8 mouse cellular contexts compared by ENCODE assay signal in genomic region chrX:74022795-74023187, GRCm38 (mm10). TPM values are rescaled to one million over a fixed set of nuclear protein-coding genes. Genes with fewer than 3 reads are reported as not detected.
DNase-seq lines count a peak whose midpoint lies in the region; ATAC-seq and TF ChIP-seq lines count a peak whose summit lies in the region.

No protein-coding gene starts in this region.

- peak overlapping the region; percentile 69 for H3K4me2 ChIP-seq in heart, embryonic 13.5 days
- H3K4me2 ChIP-seq in midbrain, embryonic 12.5 days (replicated peaks) = peak overlapping the region; percentile 60

- TF ChIP-seq EP300 in MEL (IDR thresholded peaks at IDR 0.05; ENCODE audit: low read depth in 1 of 2, low read length in 2 of 2) = no peak

- no peaks in the 10 kb centered on the region for H3K9me3 ChIP-seq in heart, embryonic 13.5 days
- H3K9me3 ChIP-seq in MEL (replicated peaks; ENCODE audit: insufficient read depth, low read length) = no peaks in the 10 kb centered on the region
- H3K9me3 ChIP-seq in hindbrain, embryonic 10.5 days = no peaks in the 10 kb centered on the region
- H3K9me3 ChIP-seq in midbrain, embryonic 12.5 days = no peaks in the 10 kb centered on the region

- TF ChIP-seq POLR2A in MEL (IDR thresholded peaks at IDR 0.05; ENCODE audit: control insufficient read depth in 1 of 2, insufficient read depth in 1 of 2, low read depth in 1 of 2, low read length in 2 of 2, poor library complexity in 1 of 2) = no peak

- peak overlapping the region; percentile 84 for H3K27ac ChIP-seq in heart, embryonic 13.5 days (replicated peaks)
- peak overlapping the region; percentile 7; the same call in 1 of the 2 replicates for H3K27ac ChIP-seq in MEL (ENCODE audit: control insufficient read depth, low read depth, low read length)
- peak overlapping the region; percentile 94 for H3K27ac ChIP-seq in hindbrain, embryonic 10.5 days
- peak overlapping the region; percentile 78; the same call in 1 of the 2 replicates for H3K27ac ChIP-seq in midbrain, embryonic 12.5 days (replicated peaks)

- intact Hi-C loops in left cerebral cortex, postnatal 4 days (cut with DNase I) = loop anchor here (5.0 kb wide), 1 partner anchor 50 kb away; no protein-coding TSS in a partner anchor

- WGBS in heart, embryonic 13.5 days = 16% methylated on average over 6 of the region's 6 CpGs
- WGBS in hindbrain, embryonic 10.5 days = 33% methylated on average over 6 of the region's 6 CpGs
- 40% methylated on average over 6 of the region's 6 CpGs for WGBS in midbrain, embryonic 12.5 days

- H3K9ac ChIP-seq in heart, embryonic 13.5 days = peak overlapping the region; percentile 92
- peak overlapping the region; percentile 100 for H3K9ac ChIP-seq in MEL (ENCODE audit: control insufficient read depth, low read depth, low read length, poor library complexity, severe bottlenecking)
- H3K9ac ChIP-seq in midbrain, embryonic 12.5 days (replicated peaks) = peak overlapping the region; percentile 78

- H3K27me3 ChIP-seq in heart, embryonic 13.5 days (replicated peaks) = peaks cover 4% of the 10 kb centered on the region; the same call in 1 of the 2 replicates
- H3K27me3 ChIP-seq in MEL (ENCODE audit: control insufficient read depth in 1 of 2, insufficient read depth in 2 of 2, low read length in 2 of 2) = no peaks in the 10 kb centered on the region
- H3K27me3 ChIP-seq in hindbrain, embryonic 10.5 days (ENCODE audit: insufficient read depth, poor library complexity, severe bottlenecking) = peaks cover 8% of the 10 kb centered on the region; the same call in 1 of the 2 replicates
- H3K27me3 ChIP-seq in midbrain, embryonic 12.5 days = no peaks in the 10 kb centered on the region

- H3K79me2 ChIP-seq in MEL (ENCODE audit: control insufficient read depth, insufficient read depth, low read length, poor library complexity) = peaks cover 13% of the 10 kb centered on the region

- H3K36me3 ChIP-seq in heart, embryonic 13.5 days = peaks cover 37% of the 10 kb centered on the region
- H3K36me3 ChIP-seq in MEL (ENCODE audit: control insufficient read depth in 1 of 2, insufficient read depth in 2 of 2, low read length in 2 of 2) = peaks cover 0 to 8% of the 10 kb centered on the region in 2 experiments; a peak in 3 of 4 replicates
- peaks cover 43% of the 10 kb centered on the region for H3K36me3 ChIP-seq in hindbrain, embryonic 10.5 days
- H3K36me3 ChIP-seq in midbrain, embryonic 12.5 days = peaks cover 3% of the 10 kb centered on the region; the same call in 1 of the 2 replicates

- peak overlapping the region; percentile 73 for H3K4me3 ChIP-seq in heart, embryonic 13.5 days
- peak overlapping the region; percentile 66 to 99 for H3K4me3 ChIP-seq in MEL (ENCODE audit: control insufficient read depth in 1 of 2, insufficient read depth in 1 of 2, low read depth in 2 of 2, low read length in 2 of 2)
- H3K4me3 ChIP-seq in hindbrain, embryonic 10.5 days = peak overlapping the region; percentile 64
- peak overlapping the region; percentile 55 for H3K4me3 ChIP-seq in midbrain, embryonic 12.5 days

- DNase-seq in heart, adult 8-10 months (ENCODE audit: low spot score) = no peak
- DNase-seq in MEL (ENCODE audit: low read depth, low spot score) = no peak
- peak; percentile 4 for DNase-seq in hindbrain, embryonic 10.5 days (ENCODE audit: low spot score)
- DNase-seq in left cerebral cortex, postnatal 4 days = no peak
- DNase-seq in ovary, postnatal 10 days (ENCODE audit: low spot score) = no peak

- peaks cover 13% of the 10 kb centered on the region for H3K4me1 ChIP-seq in heart, embryonic 13.5 days
- peaks cover 0 to 3% of the 10 kb centered on the region in 2 experiments; a peak in 2 of 4 replicates for H3K4me1 ChIP-seq in MEL (ENCODE audit: control insufficient read depth in 1 of 2, insufficient read depth in 2 of 2, low read length in 2 of 2)
- H3K4me1 ChIP-seq in hindbrain, embryonic 10.5 days (replicated peaks) = peaks cover 14% of the 10 kb centered on the region; the same call in 1 of the 2 replicates
- peaks cover 9% of the 10 kb centered on the region for H3K4me1 ChIP-seq in midbrain, embryonic 12.5 days

- no peak for TF ChIP-seq CTCF in MEL (IDR thresholded peaks at IDR 0.05 in 2 of 3, conservative IDR thresholded peaks at IDR 0.05 in 1 of 3; ENCODE audit: control insufficient read depth in 1 of 3, insufficient read depth in 1 of 3, low read depth in 2 of 3, low read length in 3 of 3, poor library complexity in 1 of 3, severe bottlenecking in 1 of 3)

- TF ChIP-seq RAD21 in MEL (IDR thresholded peaks at IDR 0.05; ENCODE audit: low read depth, low read length) = no peak

- no peak for ATAC-seq in heart, embryonic 13.5 days (ENCODE audit: extremely low read depth, insufficient number of reproducible peaks, low FRiP score, low TSS enrichment)
- no peak for ATAC-seq in midbrain, embryonic 12.5 days (ENCODE audit: low FRiP score, low read depth)
- ATAC-seq in inflammation-experienced regulatory T-cells, adult 6 months = no peak

TF ChIP-seq in MEL, 35 proteins besides CTCF, POLR2A, EP300 and RAD21:
- no peak for TF ChIP-seq HCFC1 (IDR thresholded peaks at IDR 0.05; ENCODE audit: low read depth, low read length)
- TF ChIP-seq E2F4 (IDR thresholded peaks at IDR 0.05; ENCODE audit: borderline replicate concordance, low read depth, low read length) = no peak
- no peak for TF ChIP-seq CHD1 (IDR thresholded peaks at IDR 0.05; ENCODE audit: low read depth, low read length)
- no peak for TF ChIP-seq USF2 (IDR thresholded peaks at IDR 0.05; ENCODE audit: borderline replicate concordance in 1 of 2, insufficient read depth in 1 of 2, low read depth in 1 of 2, low read length in 2 of 2)
- TF ChIP-seq KAT2A (conservative IDR thresholded peaks at IDR 0.05; ENCODE audit: low read depth, low read length) = no peak
- no peak for TF ChIP-seq ETS1 (IDR thresholded peaks at IDR 0.05; ENCODE audit: low read depth, low read length)
- no peak for TF ChIP-seq TCF12 (IDR thresholded peaks at IDR 0.05; ENCODE audit: low read depth, low read length)
- no peak for TF ChIP-seq NELFE (IDR thresholded peaks at IDR 0.05; ENCODE audit: low read depth, low read length)
- no peak for TF ChIP-seq MAFK (IDR thresholded peaks at IDR 0.05; ENCODE audit: borderline replicate concordance, low read depth, low read length)
- TF ChIP-seq UBTF (IDR thresholded peaks at IDR 0.05; ENCODE audit: borderline replicate concordance, insufficient read depth, low read depth, low read length) = no peak

RNA-seq across cellular contexts. Expression of gene Irak1, which starts 0.9 kb away (rescaled TPM):
- 45.2 and 50.3 TPM in 2 replicates for polyA plus RNA-seq in heart, embryonic 13.5 days (2015; fragmentation: Nextera tagmentation; extraction: Ambion mirVana)
- total RNA-seq in heart, adult 8-10 months (2022) = 10 to 100 TPM; 56.3 to 66.4 (median 60.9) TPM
- 30.1 and 33.7 TPM in 2 replicates for total RNA-seq in MEL (2012; rRNA removed)
- 100 to 1,000 TPM in 1 of 2 experiments, not detected in 1; 106 TPM for polyA plus RNA-seq in MEL (2012; ENCODE audit: insufficient read depth in 1 of 2, insufficient read length in 2 of 2, low read depth in 1 of 2, low replicate concordance in 2 of 2, missing spikeins in 1 of 2)
- polyA plus RNA-seq in hindbrain, embryonic 10.5 days (2016; fragmentation: Nextera tagmentation; extraction: Ambion mirVana) = 53.3 and 60.6 TPM in 2 replicates
- 56.9 and 59.7 TPM in 2 replicates for polyA plus RNA-seq in midbrain, embryonic 12.5 days (2016; fragmentation: Nextera tagmentation; extraction: Ambion mirVana)
- polyA plus RNA-seq in inflammation-experienced regulatory T-cells, adult 6 months (2017; shearing (Covaris generic)) = 10 to 100 TPM; 21.3 to 32.3 (median 27.2) TPM
- 10 to 100 TPM; 45.2 to 50.7 TPM for total RNA-seq in left cerebral cortex, postnatal 4 days (2021)

RNA-seq across cellular contexts. Expression of gene Hcfc1, which starts 56.6 kb away (rescaled TPM):
- 31.7 and 34.3 TPM in 2 replicates for polyA plus RNA-seq in heart, embryonic 13.5 days (2015; fragmentation: Nextera tagmentation; extraction: Ambion mirVana)
- total RNA-seq in heart, adult 8-10 months (2022) = 10 to 100 TPM; 36.7 to 39.7 (median 39.7) TPM
- 53.6 and 60.0 TPM in 2 replicates for total RNA-seq in MEL (2012; rRNA removed)
- polyA plus RNA-seq in MEL (2012; ENCODE audit: insufficient read depth in 1 of 2, insufficient read length in 2 of 2, low read depth in 1 of 2, low replicate concordance in 2 of 2, missing spikeins in 1 of 2) = 100 to 1,000 TPM in 1 of 2 experiments, 10 to 100 TPM in 1; 40.8 to 146 TPM
- polyA plus RNA-seq in hindbrain, embryonic 10.5 days (2016; fragmentation: Nextera tagmentation; extraction: Ambion mirVana) = 77.2 and 77.7 TPM in 2 replicates
- 81.9 and 88.5 TPM in 2 replicates for polyA plus RNA-seq in midbrain, embryonic 12.5 days (2016; fragmentation: Nextera tagmentation; extraction: Ambion mirVana)
- 10 to 100 TPM; 35.4 to 39.1 (median 37.1) TPM for polyA plus RNA-seq in inflammation-experienced regulatory T-cells, adult 6 months (2017; shearing (Covaris generic))
- 10 to 100 TPM; 89.1 to 93.4 TPM for total RNA-seq in left cerebral cortex, postnatal 4 days (2021)

Comparison
In these comparisons a context has a peak if more than half of its experiments do, and no peak if none do; other contexts are left out.
1. H3K27ac ChIP-seq: peak in every context shown above with its lines; median percentile 94 in hindbrain, embryonic 10.5 days; 84 in heart, embryonic 13.5 days; 78 in midbrain, embryonic 12.5 days; 7 in MEL.